Mouse (Mus musculus) telencephalon, adult 2 months (tissue): ENCODE measurements at regions not wholly inside any gene's neighbourhood (a gene's known extent, or its start where the extent isn't known, plus 50 kb on each side); places are given as distances from the start of the nearest gene placed in this dataset.

Experiments used
- DNase-seq: peaks from one replicate; pipeline ENCODE4 v3.0.0-alpha.2; 2011; ENCODE audit warnings: low read depth, low spot score

- DNase-seq = no peak
Observed at GRCm38 (mm10) chr3:140059102-140059501, 853.6 kb downstream of the Stpg2 start.

GRCm38 (mm10) chr3:140059522-140060110, 854.1 kb downstream of the Stpg2 start:
- no peak for DNase-seq

- no peak for DNase-seq
Observed at GRCm38 (mm10) chr3:140061769-140062381, 856.4 kb downstream of the Stpg2 start.

- no peak for DNase-seq
Observed at GRCm38 (mm10) chr3:140062880-140063279, 857.4 kb downstream of the Stpg2 start.

GRCm38 (mm10) chr3:140084333-140084732, 878.8 kb downstream of the Stpg2 start:
- DNase-seq = no peak

GRCm38 (mm10) chr3:140085385-140085784, 879.9 kb downstream of the Stpg2 start:
- DNase-seq = peak; percentile 74

- DNase-seq = peak; percentile 17
Observed at GRCm38 (mm10) chr3:140088019-140088418, 882.5 kb downstream of the Stpg2 start.

GRCm38 (mm10) chr3:140091900-140092299, 886.4 kb downstream of the Stpg2 start:
- no peak for DNase-seq

- no peak for DNase-seq
Observed at GRCm38 (mm10) chr3:140096854-140097540, 891.5 kb downstream of the Stpg2 start.

GRCm38 (mm10) chr3:140109401-140109800, 903.9 kb downstream of the Stpg2 start:
- DNase-seq = no peak

- DNase-seq = no peak
Observed at GRCm38 (mm10) chr3:140111414-140112172, 906.1 kb downstream of the Stpg2 start.

GRCm38 (mm10) chr3:140115116-140115515, 909.6 kb downstream of the Stpg2 start:
- DNase-seq = no peak

- DNase-seq = no peak
Observed at GRCm38 (mm10) chr3:140127310-140127709, 921.8 kb downstream of the Stpg2 start.

GRCm38 (mm10) chr3:140129065-140129778, 923.7 kb downstream of the Stpg2 start:
- no peak for DNase-seq

GRCm38 (mm10) chr3:140143900-140144299, 938.4 kb downstream of the Stpg2 start:
- DNase-seq = no peak

GRCm38 (mm10) chr3:140147158-140147933, 941.9 kb downstream of the Stpg2 start:
- peak; percentile 16 for DNase-seq

GRCm38 (mm10) chr3:140150530-140150951, 945.0 kb downstream of the Stpg2 start:
- DNase-seq = peak; percentile 39

GRCm38 (mm10) chr3:140179471-140179870, 974.0 kb downstream of the Stpg2 start:
- peak; percentile 93 for DNase-seq

- no peak for DNase-seq
Observed at GRCm38 (mm10) chr3:140182690-140183089, 977.2 kb downstream of the Stpg2 start.

GRCm38 (mm10) chr3:140184899-140185525, 979.5 kb downstream of the Stpg2 start:
- peak; percentile 17 for DNase-seq
